Mouse (Mus musculus) forelimb bud, embryonic 11.5 days (tissue): ENCODE measurements around the gene Foxp1.

Experiments
- DNase-seq: peaks from one replicate; pipeline ENCODE4 v3.0.0-alpha.2; 2012; ENCODE audit warnings: low read depth, low spot score

Foxp1 gene

DNA sequence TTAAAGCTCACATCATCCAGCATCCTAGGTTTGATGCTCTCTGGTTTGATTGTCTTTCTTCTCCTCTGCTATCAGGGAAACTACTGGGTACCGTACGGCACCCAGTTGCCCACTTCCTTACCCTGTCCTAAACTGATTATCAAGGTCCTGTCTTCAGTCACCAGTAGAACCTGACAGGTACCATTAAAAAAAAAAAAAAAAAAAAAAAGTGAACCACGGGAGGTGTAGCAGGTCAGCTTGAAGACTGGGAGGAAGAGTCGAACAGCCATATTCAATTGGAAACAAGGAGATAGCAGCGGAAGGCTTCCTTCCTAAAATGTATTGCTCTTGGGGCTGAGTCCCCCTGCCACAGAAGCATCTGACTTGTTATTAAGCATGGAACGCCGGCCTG lies 425.8 kb downstream of the Foxp1 start:
- no peak for DNase-seq

- DNase-seq, result no peak
Observed at GRCm38 (mm10) chr6:99096105-99096775, 426.3 kb downstream of the Foxp1 start.

DNA sequence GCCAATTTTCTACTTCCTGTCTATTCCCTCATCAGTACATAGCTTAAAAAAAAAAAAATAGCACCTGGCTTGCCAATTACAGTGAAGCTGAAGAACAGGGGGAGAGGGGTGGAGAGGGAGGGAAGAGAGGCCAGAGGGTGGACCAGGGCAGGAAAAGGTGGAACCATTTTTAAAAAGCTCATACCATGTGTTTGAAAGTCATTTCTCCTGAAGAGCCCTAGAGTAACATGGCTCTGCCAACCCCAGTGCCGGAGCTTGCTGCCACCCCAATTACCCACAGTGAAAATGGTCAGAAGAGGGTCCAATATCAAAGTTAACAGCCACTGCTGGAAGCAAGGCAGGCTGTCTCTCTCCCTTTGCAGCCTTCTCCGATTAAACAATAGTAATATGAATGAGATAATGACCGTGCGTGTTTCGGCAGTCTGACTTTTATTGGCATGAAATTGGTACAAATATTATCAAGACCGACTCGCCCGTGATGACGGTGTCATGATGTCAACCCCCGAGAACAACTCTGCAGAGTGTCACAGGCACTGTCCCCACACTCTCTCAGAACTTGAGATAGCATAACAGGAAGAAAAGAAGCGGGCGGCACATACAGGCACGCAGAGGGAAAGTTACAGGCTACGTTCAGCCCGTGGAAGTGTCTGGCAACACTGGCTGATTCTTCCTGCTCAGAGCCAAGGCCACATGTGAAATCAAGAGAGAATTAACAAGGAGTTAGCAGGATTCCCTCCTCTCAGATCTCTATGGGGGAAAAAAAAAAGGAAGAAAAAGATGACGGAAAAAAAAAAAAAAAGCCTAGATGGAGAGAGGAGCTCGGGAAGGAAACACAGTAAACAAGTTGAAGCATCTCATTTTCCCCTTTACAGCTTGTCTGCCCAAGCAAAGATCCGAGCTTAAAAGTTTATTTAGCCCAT lies 427.1 kb downstream of the Foxp1 start:
- no peak for DNase-seq

- DNase-seq, result no peak
Observed at GRCm38 (mm10) chr6:99094339-99094989, 428.1 kb downstream of the Foxp1 start.

GRCm38 (mm10) chr6:99093856-99094255 lies 428.7 kb downstream of the Foxp1 start:
- no peak for DNase-seq

- DNase-seq, result no peak
Observed at GRCm38 (mm10) chr6:99093208-99093607, 429.3 kb downstream of the Foxp1 start.

- DNase-seq, result no peak
Observed at GRCm38 (mm10) chr6:99091799-99092198, 430.7 kb downstream of the Foxp1 start.

DNA sequence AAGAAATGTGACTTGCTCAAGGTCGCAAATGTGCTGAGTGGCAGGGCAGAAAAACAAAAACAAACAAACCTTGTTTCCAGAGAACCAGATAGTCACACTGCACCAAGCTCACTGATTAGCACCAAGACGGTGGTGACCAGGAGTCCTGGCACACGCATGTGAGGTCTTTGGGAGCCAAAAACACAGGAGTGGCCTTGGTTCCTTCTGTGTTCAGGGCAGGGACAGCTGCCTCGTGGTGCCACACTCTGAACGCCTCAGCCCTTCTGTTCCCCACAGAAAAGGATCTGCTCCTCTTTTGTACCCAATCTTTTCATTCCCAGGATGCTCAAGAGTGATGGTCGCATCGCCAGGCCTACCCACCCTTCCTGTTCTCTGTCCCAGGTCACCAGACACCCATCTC lies 434.9 kb downstream of the Foxp1 start:
- no peak for DNase-seq

DNA sequence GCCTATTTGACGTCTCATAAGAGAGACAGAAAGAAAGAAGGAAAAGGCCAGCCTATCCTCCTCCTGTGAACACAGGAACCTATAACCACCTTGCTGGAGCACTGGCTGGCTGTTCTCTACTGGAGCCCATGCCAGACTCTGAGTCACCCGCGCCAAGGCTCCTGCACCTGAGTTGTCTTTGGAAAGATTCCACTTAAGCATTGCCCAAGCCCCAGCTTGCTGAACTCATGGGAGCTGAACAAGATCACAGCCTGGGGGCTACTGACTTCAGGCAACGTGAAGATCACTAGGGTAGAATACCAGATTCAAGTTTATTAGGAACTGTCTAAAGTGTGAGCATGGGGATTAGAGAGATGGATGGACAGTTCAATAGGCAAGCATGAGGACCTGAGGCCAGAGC lies 437.6 kb downstream of the Foxp1 start:
- no peak for DNase-seq

- DNase-seq, result no peak
Observed at GRCm38 (mm10) chr6:99081259-99081658, 441.3 kb downstream of the Foxp1 start.

DNA sequence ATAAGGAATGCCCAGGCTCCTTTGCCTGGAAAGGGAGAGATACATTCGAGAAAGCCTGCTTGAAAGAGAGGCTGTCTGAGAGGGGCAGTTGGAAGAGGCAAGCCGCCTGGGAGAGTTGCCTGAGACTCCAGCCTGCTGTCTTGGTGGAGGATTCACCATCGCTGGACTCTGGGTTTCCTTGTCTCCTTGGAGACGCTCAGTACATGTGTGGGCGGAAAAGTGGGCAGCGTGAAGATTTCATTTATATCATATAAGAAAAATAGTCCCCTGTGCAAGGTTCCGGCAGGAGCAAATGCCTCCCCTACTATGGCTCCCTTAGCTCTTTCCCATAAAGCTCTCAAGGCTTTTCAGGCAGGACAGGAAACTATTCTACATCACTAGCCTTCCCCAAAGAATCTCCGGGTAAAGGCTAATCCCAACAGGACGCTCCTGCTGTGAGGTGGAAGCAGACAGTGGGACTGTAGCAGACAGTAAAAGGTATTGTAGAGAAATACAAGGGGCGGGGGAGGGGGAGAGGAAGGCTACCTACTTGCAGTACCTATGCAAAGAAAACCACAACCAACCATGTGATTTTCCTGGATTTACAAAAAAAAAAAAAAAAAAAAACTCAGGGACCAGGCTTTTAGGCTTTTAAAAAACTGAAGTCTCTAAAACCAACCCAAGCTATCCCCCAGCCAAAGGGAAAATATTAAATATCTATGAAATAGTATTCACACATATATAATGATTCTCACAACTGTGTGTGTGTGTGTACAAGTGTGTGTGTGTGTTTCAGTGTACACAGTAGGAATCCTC lies 443.3 kb downstream of the Foxp1 start:
- no peak for DNase-seq

GRCm38 (mm10) chr6:99078089-99078488 lies 444.4 kb downstream of the Foxp1 start:
- no peak for DNase-seq

DNA sequence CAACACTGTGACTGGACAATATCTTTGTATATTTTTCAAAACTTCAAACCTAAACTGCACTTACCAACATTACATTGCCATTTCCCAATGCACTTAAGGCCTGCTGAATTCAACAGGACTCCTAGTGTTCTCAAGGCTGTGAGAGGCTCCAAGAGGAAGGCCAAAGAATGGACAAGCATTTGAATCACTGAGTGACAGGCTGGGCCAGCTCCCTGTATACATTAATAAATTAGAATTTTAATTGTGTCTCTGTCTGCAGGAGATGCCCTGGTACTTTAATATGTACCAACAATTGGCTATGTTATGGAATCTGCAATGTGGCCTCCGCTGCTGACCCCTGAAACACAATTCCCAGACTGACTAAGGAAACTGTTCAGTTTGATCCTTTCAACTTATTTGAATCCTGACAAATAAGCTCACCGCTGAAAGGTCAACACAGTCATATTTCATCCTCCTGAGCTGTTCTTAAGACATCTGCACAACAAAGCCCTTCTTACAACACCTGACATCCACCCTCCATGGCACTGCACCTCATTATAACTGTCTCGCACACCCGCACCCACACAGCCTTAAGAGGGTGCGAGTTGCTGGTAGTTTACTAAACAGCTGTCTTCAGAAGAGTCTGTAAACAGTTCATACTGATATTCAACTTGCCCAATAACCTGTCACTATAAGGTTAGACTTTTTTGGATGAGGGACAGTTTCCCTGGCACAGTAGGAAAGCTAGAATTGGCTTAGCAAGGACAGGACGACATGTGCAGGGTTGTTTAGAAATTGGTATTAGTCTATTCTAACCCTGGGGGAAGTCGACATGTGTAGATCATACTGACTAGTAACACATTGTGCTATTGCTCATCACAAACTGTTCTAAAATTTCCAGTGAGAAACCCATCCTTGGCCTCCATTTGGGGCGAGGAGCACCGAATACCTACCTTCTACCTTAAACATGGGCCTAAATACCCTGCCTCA lies 448.9 kb downstream of the Foxp1 start:
- no peak for DNase-seq

GRCm38 (mm10) chr6:99070710-99071109 lies 451.8 kb downstream of the Foxp1 start:
- no peak for DNase-seq

- DNase-seq, result no peak
Observed at GRCm38 (mm10) chr6:99069726-99070125, 452.8 kb downstream of the Foxp1 start.

DNA sequence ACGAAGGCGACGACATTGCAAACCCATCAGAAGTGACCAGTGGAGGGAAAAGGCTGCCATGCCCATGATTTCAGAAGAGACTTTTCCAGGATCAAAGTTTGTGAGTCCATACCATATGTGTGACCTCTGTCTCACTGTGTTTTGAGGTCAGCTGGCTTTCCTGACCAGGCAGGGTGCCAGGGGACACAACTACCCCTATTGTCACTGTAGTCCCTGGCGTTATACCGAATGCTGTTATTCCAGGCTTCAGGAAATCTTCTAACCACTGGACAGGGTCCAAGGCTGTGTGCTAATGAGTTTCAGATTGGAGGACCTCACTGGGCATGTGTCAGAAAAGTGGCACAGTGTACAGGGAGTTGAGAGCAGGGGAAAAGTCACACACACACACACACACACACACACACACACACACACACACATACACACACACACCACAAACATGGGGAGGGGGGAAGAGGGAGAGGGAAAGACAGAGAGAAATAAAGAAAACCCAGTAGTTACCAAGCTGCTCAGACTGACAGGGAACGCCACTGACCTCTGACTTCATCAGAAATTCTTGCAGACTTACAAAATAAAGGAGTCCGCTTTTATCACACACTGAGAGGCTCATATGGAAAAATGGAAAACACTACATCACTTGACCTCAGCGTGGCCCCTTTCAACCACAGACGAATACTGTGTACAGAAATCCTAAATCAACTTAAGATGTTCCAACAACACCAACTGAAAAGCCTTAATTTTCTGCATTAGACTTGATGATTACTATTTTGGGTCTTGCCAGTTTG lies 456.8 kb downstream of the Foxp1 start:
- no peak for DNase-seq

DNA sequence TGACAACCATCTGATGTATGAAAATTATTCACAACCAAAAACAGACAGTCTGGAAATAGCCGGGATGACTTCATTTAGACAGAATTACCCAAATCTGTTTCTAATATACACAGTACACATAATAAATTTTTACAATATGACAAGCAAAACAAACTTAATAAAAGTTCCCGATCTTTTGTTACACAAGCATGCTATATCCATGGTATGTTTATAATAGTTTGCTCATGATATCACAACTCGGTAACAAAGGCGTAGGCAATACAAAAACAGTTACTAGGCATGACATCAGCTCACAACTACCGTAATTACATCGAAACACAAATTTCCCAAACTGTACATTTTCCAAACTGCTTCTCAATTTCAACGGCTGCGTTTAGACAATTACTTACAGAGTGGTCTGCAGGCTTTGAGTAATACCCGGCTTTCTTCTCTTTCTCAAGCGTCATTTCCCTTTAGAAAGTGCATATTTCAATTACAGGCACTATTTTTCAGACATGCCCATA lies 458.5 kb downstream of the Foxp1 start:
- no peak for DNase-seq

DNA sequence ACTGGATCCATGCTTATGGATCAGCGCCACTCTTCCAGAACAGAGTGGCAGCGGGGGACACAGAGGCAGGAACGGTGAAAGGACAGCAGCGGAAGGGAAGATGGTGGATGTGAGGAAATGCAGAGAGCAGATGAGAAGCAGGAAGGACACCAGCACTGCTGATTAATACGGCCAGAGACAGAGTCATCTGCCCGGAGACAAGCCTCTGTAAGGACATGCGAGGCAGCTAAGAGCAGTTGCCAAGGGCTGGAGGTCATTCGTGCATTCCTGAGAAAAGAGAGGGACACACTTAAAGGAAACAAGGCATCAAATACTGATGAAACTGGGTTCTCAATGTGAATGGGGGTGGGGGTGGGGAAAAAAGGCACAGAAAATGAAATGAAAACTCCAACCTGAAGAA lies 459.6 kb downstream of the Foxp1 start:
- no peak for DNase-seq

GRCm38 (mm10) chr6:99058688-99059087 lies 463.8 kb downstream of the Foxp1 start:
- DNase-seq, result no peak
